Mouse (Mus musculus): ENCODE measurements at regions not wholly inside any gene's neighbourhood (a gene's known extent, or its start where the extent isn't known, plus 50 kb on each side); places are given as distances from the start of the nearest gene placed in this dataset.

DNA sequence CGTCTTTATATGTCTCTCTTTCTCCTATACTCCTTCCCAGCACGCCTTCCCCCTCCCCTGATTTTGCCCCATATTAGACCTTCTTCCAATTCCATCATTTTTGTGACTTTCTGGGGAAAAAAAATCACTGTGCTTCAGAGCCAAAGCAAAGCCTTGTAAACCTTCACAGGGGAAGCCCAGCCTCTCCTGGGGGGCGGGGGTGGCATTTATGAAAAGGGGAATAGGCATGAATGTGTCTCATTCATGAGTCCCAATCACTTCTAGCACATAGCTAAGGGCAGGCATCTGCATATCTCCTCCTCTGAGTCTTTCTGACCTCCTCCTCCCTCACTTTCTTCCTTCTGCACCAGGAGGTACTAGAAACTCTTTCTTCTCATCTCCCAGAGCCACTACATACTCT, 149.8 kb downstream of the Adamts15 start:
- no peak for DNase-seq (ENCODE audit: low spot score)

DNA sequence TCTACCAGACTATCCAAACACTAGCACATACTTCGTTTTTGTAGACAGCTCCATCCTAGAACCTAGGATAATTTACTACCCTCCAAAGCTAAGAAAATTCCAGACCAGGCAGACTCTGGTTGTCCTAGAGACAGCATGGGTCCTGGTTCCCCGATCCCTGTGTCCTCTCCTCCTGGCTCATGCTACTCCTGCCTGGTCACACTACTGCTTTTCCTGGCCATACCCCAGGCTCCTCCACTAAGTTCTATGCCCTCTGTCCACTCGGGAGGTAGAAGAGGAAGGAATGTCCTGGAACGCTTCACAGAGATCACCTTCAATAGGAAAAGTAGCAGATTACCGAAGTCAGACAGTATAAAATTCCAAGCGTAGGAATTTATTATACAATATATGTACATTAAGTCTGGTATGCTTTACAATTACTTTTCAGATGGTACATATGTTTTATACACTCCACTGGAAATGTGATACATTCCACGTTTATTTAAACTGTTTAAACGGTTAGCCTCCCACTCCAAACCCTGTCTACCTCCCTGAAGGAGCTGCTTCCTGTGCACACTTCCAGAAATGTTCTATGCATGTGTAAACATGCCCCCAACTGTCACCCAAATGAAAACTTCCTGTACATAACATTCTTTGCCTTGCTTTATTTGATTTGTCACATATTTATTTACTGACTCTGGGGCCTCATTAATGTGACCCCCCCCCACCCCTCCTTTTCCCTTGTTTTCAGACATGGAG, 151.6 kb downstream of the Adamts15 start:
- no peak for DNase-seq (ENCODE audit: low spot score)

GRCm38 (mm10) chr9:30769435-30769729, 152.9 kb downstream of the Adamts15 start:
- DNase-seq (ENCODE audit: low spot score) = no peak

GRCm38 (mm10) chr9:30768665-30769434, 153.4 kb downstream of the Adamts15 start:
- DNase-seq (ENCODE audit: low spot score) = no peak

GRCm38 (mm10) chr9:30766701-30767100, 155.6 kb downstream of the Adamts15 start:
- DNase-seq (ENCODE audit: low spot score) = no peak

GRCm38 (mm10) chr9:30766171-30766570, 156.1 kb downstream of the Adamts15 start:
- DNase-seq (ENCODE audit: low spot score) = no peak

DNA sequence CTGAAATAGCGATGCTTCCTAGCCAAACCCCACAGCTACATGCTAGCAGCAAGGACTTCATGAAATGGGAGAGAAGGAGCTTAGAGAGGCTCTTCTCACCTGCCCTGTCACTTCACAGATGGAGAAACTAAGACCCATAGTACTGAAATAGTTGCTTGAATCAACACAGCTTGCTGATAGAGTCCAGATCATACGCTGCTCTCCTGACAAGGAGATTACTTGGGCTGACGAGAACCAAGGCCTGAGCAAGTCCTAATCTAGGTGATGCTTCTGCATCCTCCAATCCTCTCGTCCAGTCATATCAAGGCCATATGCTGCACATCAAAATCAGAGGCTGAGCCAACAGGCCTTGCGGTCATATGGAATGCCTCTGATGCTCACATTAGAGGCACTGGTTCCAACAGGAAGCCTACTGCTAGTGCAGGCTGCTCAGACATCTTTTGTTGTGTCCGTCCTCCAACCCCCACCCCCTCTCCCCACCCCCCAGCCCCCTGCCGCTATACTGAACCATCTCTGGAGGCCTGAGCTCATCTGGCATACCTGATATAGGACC, 157.2 kb downstream of the Adamts15 start:
- DNase-seq (ENCODE audit: low spot score) = no peak

- DNase-seq (ENCODE audit: low spot score) = no peak
Observed at GRCm38 (mm10) chr9:30762913-30763312, 159.3 kb downstream of the Adamts15 start.

DNA sequence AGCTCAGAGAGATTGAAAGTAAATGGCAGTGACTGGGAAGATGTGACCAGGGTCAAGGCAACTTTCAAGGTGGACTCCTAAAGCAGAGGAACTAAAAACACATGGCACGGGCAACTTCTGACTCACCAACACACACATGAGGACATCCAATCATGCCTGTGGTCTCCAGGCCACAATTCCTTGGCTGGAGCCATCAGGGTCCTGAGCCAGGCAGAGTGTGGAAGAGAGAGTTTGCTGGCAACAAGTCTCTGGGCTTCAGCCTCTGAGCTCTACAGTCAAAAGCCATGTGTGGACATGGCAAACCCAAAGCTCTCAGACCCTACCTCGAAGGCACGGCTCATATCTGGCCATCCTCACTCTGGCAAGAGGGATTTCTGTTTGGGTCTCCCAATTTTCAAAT, 164.1 kb downstream of the Adamts15 start:
- no peak for DNase-seq (ENCODE audit: low spot score)

DNA sequence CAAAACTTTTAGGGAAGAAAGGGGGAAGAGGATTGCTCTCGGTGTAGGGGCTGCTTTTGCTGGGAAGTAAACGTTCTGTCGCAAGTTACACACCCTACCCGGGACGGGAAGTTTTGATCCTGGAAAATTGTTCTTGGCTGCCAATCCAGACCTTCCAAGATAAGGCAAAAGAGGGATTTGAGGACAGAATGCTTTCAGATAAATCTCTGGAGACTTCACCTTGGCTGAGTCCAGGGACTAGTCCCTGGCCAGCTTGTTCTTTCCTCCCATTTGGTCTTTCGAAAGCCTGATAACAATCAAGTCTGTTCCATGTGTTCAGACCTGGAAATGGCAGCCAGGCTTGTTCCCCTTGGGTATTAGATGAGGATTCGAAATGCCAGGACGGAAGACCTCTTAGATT, 164.8 kb downstream of the Adamts15 start:
- no peak for DNase-seq (ENCODE audit: low spot score)

GRCm38 (mm10) chr9:30756796-30757195, 165.5 kb downstream of the Adamts15 start:
- DNase-seq (ENCODE audit: low spot score) = no peak

DNA sequence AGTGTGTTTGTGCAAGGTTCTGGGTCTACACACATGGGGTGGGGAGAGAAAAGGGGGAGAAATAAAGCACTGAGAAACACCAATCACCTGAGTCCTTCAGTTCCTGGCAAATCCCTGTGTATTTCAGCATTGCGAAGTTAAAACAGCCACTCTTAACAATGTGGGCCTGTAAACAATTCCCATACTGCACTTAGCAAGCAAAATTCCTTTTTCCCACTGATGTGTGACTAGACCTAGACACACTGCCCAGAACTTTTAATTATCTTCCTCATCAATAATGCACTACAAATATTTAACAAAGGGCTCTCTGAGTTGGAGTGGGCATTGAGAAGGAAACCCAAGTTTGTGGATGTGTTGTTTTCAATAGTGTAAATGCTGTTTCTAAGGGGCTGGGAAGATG, 166.7 kb downstream of the Adamts15 start:
- no peak for DNase-seq (ENCODE audit: low spot score)

DNA sequence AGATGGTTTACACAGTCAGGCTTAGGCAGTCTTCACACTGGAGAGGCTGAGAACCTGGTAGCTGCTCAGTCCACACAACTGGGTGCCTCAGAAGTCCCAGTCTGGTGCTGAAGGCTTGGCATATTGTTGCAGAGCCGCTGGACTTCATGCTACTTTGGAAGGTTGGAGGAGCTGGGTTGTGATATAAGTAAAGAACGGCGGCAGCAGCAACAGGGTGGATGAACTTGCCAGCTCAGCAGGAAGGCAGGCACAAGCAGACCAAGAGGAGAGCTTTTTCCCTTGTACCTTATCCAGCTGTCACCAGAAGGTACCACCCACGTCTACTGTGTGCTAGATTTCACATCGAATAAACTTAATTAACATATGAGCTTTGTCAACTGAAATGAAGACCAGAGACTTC, 167.4 kb downstream of the Adamts15 start:
- DNase-seq (ENCODE audit: low spot score) = no peak

DNA sequence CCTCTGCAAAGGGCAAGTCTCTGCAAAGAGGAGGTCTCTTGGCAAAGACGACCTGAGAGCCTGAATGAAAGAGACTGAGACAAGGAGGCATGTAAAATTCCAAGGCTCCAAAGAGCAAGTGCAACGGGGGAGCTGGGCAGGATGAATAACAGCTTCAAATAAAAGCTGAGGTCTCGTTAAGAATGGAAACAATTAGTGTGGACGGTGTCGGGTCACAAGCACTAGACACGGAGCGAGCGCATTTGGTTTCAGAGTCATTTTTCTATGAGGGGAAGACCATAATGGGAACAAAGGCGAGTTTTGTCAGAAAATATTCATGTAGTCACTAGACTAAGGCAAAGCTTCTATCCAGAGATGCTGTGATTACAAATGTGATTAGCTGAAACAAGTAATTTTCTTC, 178.8 kb downstream of the Adamts15 start:
- no peak for DNase-seq (ENCODE audit: low spot score)

- DNase-seq (ENCODE audit: low spot score) = no peak
Observed at GRCm38 (mm10) chr9:30742471-30743098, 179.7 kb downstream of the Adamts15 start.

GRCm38 (mm10) chr9:30731687-30732086, 190.6 kb downstream of the Adamts15 start:
- no peak for DNase-seq (ENCODE audit: low spot score)

DNA sequence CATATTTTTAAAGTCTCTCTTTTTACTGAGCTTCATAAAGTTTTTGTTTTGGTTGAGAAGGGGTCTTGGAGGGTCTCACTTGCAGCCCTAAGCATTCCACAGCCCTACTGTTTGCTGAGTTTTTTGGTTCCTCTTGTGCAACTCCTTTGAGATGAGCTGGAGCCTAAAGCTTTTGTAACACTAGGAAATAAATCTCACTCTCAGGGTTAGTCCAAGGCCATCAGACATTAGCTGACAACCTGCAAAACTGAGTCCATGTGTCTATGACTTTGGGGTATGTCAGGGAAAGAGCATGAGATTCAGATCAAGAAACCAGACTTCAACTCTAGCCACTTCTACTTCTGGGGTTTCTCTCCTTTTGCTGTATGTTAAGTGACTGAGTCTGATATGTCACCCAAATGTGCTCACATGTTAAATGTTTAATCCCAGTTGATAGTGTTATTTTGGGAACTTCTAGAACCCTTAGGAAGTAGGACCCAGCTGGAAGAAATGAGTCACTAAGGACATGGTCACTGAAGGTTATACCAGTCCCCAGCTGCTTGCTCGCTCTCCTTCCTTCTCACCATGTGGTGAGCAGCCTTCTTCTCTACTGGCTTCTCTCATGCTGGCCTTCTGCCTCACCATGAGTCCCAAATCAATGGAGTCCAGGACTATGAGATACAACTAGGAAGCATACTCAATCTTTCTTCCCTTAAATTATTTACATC, 198.7 kb downstream of the Adamts15 start:
- DNase-seq (ENCODE audit: low spot score) = no peak

DNA sequence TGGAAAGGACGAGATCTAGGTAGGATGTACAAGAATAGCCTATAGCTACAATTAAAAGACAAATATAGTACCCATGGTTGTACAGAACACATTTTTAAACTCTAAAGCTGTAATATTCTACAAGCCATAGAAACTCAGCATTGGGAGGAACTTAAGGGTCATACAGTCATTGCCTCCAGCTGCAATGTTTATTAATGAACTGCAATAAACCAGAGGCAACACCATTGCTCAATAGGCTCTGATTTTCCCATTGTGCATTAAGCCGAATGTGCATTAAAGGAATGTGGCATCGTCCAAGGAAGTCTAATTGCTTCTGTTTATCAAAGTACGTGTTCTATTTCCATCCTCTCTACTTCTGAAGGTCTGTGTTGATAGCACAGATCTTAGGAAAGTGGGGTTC, 200.4 kb downstream of the Adamts15 start:
- DNase-seq (ENCODE audit: low spot score) = no peak

DNA sequence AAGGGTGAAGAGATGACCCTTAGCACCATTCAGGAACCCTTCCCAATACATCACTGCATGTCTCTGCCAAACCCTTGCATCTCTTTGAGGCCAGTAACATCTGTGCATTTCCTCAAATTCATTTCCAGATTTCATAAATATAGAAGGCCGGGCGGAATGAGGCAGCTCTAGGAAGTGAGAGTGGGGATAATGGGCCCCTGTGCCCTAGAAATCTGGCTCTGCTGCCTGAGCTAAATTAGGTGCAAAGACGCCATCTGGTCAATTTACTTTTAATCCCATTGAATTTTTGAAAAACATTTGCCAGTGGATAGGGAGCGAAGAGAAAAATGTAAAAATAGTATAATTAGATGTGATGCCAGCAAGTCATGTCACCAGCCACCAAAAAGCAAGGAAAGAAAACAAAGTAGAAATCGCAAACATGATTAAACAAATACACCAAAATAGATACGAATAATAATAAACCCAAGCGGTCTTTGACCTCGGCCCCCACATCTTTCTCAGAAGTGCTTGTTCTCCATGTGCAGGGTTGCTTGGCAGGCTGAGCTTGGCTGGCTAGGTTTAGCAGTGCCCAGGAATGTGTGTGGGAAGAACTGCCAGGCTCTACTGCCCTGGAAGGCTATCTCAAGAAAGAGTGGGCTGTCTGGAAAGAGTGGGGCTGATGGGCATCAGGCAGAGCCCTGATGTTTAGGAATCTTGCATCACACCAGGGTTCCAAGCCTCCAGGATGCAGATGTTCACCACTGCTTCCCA, 205.7 kb downstream of the Adamts15 start:
- DNase-seq (ENCODE audit: low spot score) = no peak

GRCm38 (mm10) chr9:30710131-30710530, 212.1 kb downstream of the Adamts15 start:
- DNase-seq (ENCODE audit: low spot score) = no peak

DNA sequence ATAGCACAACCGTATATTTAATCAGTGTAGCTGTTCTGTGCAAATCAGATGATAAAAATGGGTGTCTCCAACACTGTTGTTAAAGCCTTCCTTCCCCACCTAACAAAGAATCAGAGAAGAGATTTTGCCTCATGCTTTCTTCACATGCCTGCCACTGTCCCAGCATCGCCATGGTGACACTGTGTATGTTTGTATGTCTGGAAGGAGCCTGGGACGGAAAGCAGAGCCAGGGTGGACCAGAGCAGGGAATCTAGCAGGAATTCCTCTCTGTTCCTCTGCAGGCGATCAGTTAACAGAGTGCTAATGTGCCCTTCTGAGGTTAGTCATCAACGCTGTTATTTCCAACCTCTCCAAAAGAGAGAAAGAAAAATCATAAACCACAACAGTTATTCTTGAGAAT, 222.4 kb downstream of the Adamts15 start:
- no peak for DNase-seq (ENCODE audit: low spot score)

GRCm38 (mm10) chr9:30697533-30697932, 224.7 kb downstream of the Adamts15 start:
- no peak for DNase-seq (ENCODE audit: low spot score)
